Mouse (Mus musculus) heart, postnatal 36 days (tissue): ENCODE data around the gene Tiprl. TPM values are rescaled to one million over a fixed set of nuclear protein-coding genes. Genes with fewer than 3 reads are reported as not detected.

Experiments
- DNase-seq, 2 experiments: peaks; one replicate each; pipeline ENCODE4 v3.0.0; 2021 to 2022
- intact Hi-C: fragments of 180-260 bp; cut with DNase I; formaldehyde crosslinking; loops from one replicate; pipeline ENCODE4 v1.15.1; 2025
- total RNA-seq, 2 experiments: library from RNA; stranded (reverse); gene quantifications; 2 replicates each; pipeline ENCODE4 v1.2.3; 2021

Gene Tiprl
- total RNA-seq, 2 experiments from 2014 or later: 34.0 to 38.0 TPM

DNA sequence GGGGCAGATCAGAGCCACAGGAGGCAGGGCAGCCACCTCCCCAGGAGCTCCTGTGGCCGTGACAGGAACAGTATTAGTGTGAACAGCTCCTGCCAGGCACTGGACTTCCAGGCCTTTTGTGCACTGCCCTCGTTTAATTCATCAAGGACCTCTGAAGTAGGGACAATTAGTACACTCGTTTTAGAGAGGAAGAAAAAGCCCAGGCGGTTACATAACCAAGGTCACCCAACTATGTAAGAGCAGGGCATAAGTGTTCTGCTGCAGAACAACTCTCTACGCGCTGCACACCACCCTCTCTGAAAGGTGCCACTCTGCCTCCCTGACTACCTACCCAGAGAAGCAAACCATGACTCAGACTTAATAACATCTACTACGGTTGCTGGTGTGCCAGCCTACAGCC is 51.7 kb downstream of the Tiprl start:
- intact Hi-C loops: no loop called here
- DNase-seq: no peak

DNA sequence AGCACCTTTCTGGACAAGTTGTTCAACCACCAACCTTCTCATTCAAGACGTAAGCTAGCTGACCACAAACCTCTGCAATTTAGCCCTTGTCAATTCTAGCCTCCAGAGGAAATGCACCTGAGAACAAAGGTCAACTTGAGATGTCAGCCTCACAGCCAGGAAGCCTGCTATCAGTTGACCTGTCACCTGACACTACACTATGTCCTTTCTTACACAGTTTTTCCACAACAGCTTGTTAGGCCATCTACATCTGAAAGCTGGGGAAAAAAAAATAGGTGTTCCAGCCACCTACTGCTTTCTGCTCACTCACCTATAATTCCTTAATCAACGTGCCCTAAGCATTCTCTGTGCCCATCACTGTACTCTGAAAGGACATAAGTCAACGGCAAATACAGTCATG is 52.6 kb downstream of the Tiprl start:
- no peak for DNase-seq
- intact Hi-C loops: no loop called here

DNA sequence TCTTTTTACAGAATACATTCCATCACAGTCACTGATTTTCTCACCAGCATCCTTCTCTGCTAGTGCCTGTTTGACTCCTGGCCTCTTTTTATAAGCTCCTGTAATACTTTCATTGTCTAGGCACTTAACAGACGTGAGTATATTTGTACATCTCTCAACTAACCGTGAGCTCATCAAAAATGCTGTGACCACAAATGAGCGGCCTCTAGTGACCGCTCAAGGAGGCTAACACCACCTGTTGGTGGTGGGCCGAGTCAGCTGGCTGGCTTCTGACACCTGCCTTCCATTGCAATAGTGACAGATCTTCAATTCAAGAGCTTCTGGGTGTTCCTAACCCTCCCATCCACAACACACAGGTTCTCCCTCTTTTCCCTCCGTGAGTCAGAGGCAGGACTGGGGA is 53.4 kb downstream of the Tiprl start:
- no peak for DNase-seq
- intact Hi-C loops: no loop called here

DNA sequence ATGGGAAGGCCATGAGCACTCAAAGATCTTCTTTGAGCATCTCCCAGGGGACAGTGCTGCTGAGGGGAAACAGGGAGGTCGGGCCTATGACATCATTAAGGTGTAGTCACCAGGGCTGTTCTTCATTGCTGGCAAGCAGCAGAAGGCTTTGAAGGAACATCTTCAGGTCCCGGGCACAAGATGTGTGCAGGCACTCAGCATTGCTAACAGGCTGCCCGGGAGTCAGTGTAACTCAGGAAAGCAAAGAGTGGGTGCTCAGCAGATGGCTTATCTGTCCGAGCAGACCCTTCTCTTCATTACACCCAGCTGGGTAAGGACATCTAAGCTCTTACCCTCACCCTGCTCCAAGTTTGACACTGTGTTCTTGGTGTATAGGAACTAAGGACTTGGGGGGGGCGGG is 57.5 kb downstream of the Tiprl start:
- intact Hi-C loops: no loop called here
- DNase-seq: no peak

DNA sequence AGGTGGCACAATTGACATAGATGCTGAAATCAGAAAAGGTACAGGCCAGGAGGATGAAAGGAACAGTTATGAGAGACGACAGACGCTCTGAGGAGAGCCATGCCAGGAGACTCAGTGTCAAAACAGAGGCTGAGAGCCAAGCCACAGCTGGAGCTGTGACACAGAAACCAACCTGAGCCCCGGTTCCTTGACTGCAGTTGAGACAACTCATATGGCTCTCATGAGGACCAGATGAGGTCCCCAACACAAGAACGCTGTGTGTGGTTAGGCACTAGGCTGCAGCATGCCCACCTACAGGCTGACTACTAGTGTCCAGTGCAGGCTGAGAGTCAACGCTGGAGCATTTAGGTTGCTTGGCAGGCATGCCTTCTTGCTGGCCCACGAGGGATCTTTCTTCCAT is 58.7 kb downstream of the Tiprl start:
- intact Hi-C loops: no loop called here
- DNase-seq: no peak

DNA sequence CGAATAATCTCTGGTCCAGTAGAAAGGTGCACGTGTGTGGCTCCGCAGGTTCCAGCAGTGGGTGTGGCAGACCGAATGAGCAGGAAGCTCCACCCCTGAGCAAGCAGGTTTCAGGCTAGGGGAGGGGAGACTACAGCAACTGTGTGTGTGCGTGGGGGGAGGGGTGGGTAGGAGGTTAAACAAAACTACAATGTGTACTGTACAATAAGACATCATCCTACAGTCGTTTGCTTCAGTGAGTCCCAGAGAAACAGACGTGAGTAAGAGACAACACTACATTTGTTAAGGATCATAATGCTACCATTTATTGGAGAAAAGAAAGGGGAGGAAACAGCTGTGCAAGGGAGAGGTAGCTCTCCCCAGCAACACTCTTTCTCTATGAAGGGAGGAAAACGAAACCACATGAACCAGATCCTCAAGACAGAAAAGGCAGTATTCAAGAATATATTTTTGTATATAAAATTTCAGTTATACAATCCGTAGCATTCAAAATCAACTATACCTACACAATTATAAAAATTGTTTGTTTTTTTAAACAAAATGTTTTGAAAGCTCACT is 62.7 kb downstream of the Tiprl start:
- no peak for DNase-seq
- intact Hi-C loops: no loop called here

DNA sequence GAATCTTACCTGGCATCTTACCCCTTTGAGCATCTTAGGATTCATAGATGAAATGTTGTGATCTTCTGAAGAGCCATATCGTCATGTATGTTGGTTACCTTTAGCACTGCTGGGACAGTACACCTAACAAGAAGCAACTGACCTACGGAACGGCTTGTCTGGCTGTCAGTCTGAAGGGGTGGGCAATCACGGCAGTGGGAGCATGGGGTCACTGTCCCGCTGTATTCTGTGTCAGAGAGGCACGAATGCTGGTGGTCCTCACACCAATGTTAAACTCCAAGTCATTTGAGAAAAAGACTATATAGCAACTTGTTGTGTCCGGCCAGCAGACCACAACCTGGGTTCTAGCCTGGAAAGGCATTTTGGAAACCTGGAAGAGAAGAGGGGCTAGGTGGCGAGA is 65.5 kb downstream of the Tiprl start:
- intact Hi-C loops: no loop called here

DNA sequence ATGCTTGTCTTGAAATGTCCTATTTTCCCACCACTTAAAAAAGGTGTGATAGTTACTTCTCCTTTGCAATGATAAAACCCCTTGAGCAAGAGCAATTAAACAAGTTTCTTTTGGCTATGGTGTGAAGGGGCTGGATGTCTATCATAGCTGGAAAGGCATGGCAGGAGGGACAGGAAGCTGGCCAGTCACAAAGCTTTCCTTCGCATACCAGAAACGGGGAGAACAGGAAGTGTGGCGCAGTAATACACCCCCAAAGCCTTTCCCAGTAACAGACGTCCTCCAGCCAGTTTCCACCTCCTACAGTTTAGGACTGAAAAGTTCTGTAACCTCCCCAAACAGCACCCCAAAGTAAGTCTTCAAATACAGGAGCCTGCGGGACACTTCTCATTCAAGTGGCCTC is 66.6 kb downstream of the Tiprl start:
- no peak for DNase-seq
- intact Hi-C loops: no loop called here

More for the DNA sequence above, 65.5 kb downstream of the Tiprl start:
- no peak for DNase-seq

DNA sequence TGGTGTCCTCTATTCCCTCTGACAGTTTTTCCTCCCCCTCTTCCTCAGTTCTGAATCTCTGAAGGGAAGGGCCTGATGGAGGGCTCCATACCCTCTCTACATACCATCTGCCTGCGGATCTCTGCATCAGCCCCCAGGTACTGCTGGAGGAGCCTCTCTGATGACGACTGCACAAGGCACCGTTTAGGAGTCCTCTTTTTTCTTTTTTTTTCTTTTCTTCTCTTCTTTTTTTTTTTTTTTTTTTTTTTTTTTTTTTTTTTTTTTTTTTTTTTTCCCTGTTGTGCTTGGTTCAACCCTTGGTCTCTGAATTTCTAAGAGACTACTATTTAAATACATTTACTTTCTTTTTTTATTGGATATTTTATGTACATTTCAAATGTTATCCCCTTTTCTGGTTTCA is 67.3 kb downstream of the Tiprl start:
- no peak for DNase-seq
- intact Hi-C loops: no loop called here

DNA sequence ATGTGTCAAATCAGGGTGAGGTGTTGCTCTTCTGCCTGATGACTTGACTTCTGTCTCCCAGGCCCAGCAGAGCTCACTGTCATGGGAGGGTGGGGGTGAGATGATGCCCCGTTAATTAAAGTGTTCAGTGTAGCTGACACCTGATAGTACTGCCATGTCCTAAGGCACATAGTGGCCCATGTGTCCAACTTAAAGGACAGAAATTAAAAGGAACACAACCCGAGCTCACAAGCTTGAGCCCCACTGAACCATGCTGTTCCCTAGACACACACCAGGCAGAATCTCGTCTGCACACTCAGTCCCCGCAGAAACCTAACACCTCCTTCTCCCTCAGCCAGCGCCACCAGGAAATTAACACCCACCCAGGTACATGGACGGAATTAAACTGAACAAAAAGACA is 71.9 kb downstream of the Tiprl start:
- intact Hi-C loops: no loop called here
- DNase-seq: no peak

Other genes starting within 250 kb of the Tiprl start
- gene Tbx19, start 76.2 kb downstream of the Tiprl start, total RNA-seq: not detected
- 10 to 100 TPM; 14.8 to 17.2 TPM for gene Sft2d2, start 42.6 kb downstream of the Tiprl start, total RNA-seq
- gene Gpr161, start 58.8 kb upstream of the Tiprl start, total RNA-seq: 1 to 10 TPM; 1.3 to 1.8 TPM
- gene Dcaf6, start 223.5 kb upstream of the Tiprl start, total RNA-seq: 100 to 1,000 TPM; 104 to 106 TPM
- gene Mpc2, start 223.6 kb upstream of the Tiprl start, total RNA-seq: 100 to 1,000 TPM; 580 to 663 TPM
- gene Adcy10, start 248.2 kb upstream of the Tiprl start, total RNA-seq: not detected